Mouse (Mus musculus) neural tube, embryonic 14.5 days (tissue): ENCODE measurements around the gene Grip2. TPM values are rescaled to one million over a fixed set of nuclear protein-coding genes. Genes with fewer than 3 reads are reported as not detected.

ENCODE experiments used
- ATAC-seq: fragments of 200-750 bp; cut with Nextera tagmentation; 2 replicates; pipeline ENCODE4 v1.8.0; 2017; ENCODE audit warnings: low read depth, mild to moderate bottlenecking, moderate TSS enrichment, moderate library complexity
- H3K27ac ChIP-seq: fragments of 300-500 bp; sonication (generic); 2 replicates; pipeline ENCODE4 v1.5.1; 2014; ENCODE audit warnings: low read depth, mild to moderate bottlenecking, control low read depth, low read length, moderate library complexity, mixed read lengths
- H3K27me3 ChIP-seq: fragments of 300-500 bp; sonication (generic); 2 replicates; pipeline ENCODE4 v1.6.1; 2014; ENCODE audit warnings: low read length; ENCODE audit not compliant: control insufficient read depth, insufficient read depth
- H3K36me3 ChIP-seq: fragments of 300-500 bp; sonication (generic); 2 replicates; pipeline ENCODE4 v1.6.1; 2014; ENCODE audit warnings: low read length, mixed read lengths; ENCODE audit not compliant: control insufficient read depth, insufficient read depth
- H3K4me1 ChIP-seq: fragments of 300-500 bp; sonication (generic); 2 replicates; pipeline ENCODE4 v1.6.1; 2014; ENCODE audit warnings: low read length; ENCODE audit not compliant: control insufficient read depth, insufficient read depth
- H3K4me2 ChIP-seq: fragments of 300-500 bp; sonication (generic); 2 replicates; pipeline ENCODE4 v1.6.1; 2014; ENCODE audit warnings: mild to moderate bottlenecking, low read depth, low read length, control low read depth
- H3K4me3 ChIP-seq: fragments of 300-500 bp; sonication (generic); 2 replicates; pipeline ENCODE4 v1.5.1; 2014; ENCODE audit warnings: low read depth, low read length, control low read depth, mixed read lengths
- H3K9ac ChIP-seq: fragments of 300-500 bp; sonication (generic); replicated peaks from 2 replicates; pipeline ENCODE4 v1.6.1; 2014; ENCODE audit warnings: low read depth, mild to moderate bottlenecking, control low read depth, low read length, mixed read lengths
- H3K9me3 ChIP-seq: fragments of 300-500 bp; sonication (generic); 2 replicates; pipeline ENCODE4 v1.6.1; 2016; ENCODE audit warnings: low read length; ENCODE audit not compliant: control insufficient read depth
- WGBS: fragments of 180-500 bp; shearing (Covaris S2); extraction: QIAGEN DNeasy Blood & Tissue Kit; methylation state at CpG from one replicate; pipeline ENCODE4 v1.1.7; 2014; 5-methylcytosine and 5-hydroxymethylcytosine counted together
- polyA plus RNA-seq: library from polyadenylated mRNA; unstranded; fragments of >200 nt; fragmentation: Nextera tagmentation; extraction: Ambion mirVana; gene quantifications from 2 replicates; pipeline ENCODE4 v1.2.1, GENCODE M21; 2014

Grip2 gene
- 9.8 and 10.4 TPM in 2 replicates for polyA plus RNA-seq

- no peak within 1 kb of the TSS for H3K4me3 ChIP-seq
- no peaks in the 10 kb centered on the region for H3K9me3 ChIP-seq
- no peak within 1 kb of the TSS for H3K4me2 ChIP-seq
- no peak within 1 kb of the TSS for H3K27ac ChIP-seq
- WGBS, result 33% methylated on average over 8 of the region's 11 CpGs
- peaks cover 3% of the 10 kb centered on the region; the same call in 1 of the 2 replicates for H3K4me1 ChIP-seq
- no peak within 1 kb of the TSS for H3K9ac ChIP-seq
- no peaks in the 10 kb centered on the region for H3K27me3 ChIP-seq
- peak; percentile 51; the same call in 1 of the 2 replicates for ATAC-seq
- H3K36me3 ChIP-seq, result no peaks in the 10 kb centered on the region
Observed at GRCm38 (mm10) chr6:91827016-91827570, at the start of gene Grip2. Grip2 (minus strand) TSS chr6:91827250.

- no peak for ATAC-seq
- H3K4me3 ChIP-seq, result no peak overlapping the region
- 59% methylated on average over 2 of the region's 2 CpGs for WGBS
Observed at GRCm38 (mm10) chr6:91872781-91873180, 45.7 kb upstream of the Grip2 start.

DNA sequence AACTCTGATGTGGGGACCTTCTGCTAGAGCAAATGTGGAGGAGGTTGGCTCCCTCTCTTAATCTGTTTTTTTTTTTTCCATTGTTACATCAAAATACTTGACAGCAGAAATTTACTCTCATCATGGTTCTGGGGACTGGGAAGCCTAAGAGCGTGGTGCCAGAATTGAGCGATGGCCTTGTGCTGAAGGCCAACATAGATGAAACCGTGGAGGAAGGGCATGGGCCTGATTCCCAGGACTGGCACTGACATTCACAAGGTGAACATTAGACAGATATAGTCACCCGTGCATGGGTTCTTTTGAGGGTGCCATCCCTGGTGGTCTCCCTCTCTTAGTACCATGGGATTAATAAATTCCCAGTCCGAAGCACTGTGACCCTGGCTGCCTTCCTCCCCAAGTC lies 41.0 kb upstream of the Grip2 start:
- WGBS, result 92% methylated on average over 5 of the region's 5 CpGs
- no peak overlapping the region for H3K4me3 ChIP-seq
- no peaks in the 10 kb centered on the region for H3K27me3 ChIP-seq

More at GRCm38 (mm10) chr6:91872781-91873180, 45.7 kb upstream of the Grip2 start:
- H3K9me3 ChIP-seq, result no peaks in the 10 kb centered on the region
- no peak overlapping the region for H3K4me2 ChIP-seq
- H3K36me3 ChIP-seq, result no peaks in the 10 kb centered on the region
- no peaks in the 10 kb centered on the region for H3K4me1 ChIP-seq
- no peak overlapping the region for H3K27ac ChIP-seq
- no peak overlapping the region for H3K9ac ChIP-seq
- no peaks in the 10 kb centered on the region for H3K27me3 ChIP-seq

GRCm38 (mm10) chr6:91865601-91866000 lies 38.6 kb upstream of the Grip2 start:
- no peak overlapping the region for H3K4me2 ChIP-seq
- no peaks in the 10 kb centered on the region for H3K9me3 ChIP-seq
- no peak overlapping the region for H3K4me3 ChIP-seq
- no peaks in the 10 kb centered on the region for H3K27me3 ChIP-seq
- no peaks in the 10 kb centered on the region for H3K36me3 ChIP-seq
- no peak for ATAC-seq
- H3K4me1 ChIP-seq, result no peaks in the 10 kb centered on the region
- H3K27ac ChIP-seq, result no peak overlapping the region
- H3K9ac ChIP-seq, result no peak overlapping the region
- 88% methylated on average over 11 of the region's 11 CpGs for WGBS

More for the DNA sequence above, 41.0 kb upstream of the Grip2 start:
- H3K4me2 ChIP-seq, result no peak overlapping the region
- H3K27ac ChIP-seq, result no peak overlapping the region
- H3K4me1 ChIP-seq, result no peaks in the 10 kb centered on the region
- H3K36me3 ChIP-seq, result no peaks in the 10 kb centered on the region
- no peak for ATAC-seq
- no peak overlapping the region for H3K9ac ChIP-seq
- no peaks in the 10 kb centered on the region for H3K9me3 ChIP-seq

- no peak overlapping the region for H3K4me3 ChIP-seq
- ATAC-seq, result no peak
- 79% methylated on average over 5 of the region's 5 CpGs for WGBS
- no peaks in the 10 kb centered on the region for H3K9me3 ChIP-seq
- no peak overlapping the region for H3K9ac ChIP-seq
- no peaks in the 10 kb centered on the region for H3K4me1 ChIP-seq
- no peak overlapping the region for H3K4me2 ChIP-seq
- H3K36me3 ChIP-seq, result no peaks in the 10 kb centered on the region
- no peak overlapping the region for H3K27ac ChIP-seq
- H3K27me3 ChIP-seq, result no peaks in the 10 kb centered on the region
Observed at GRCm38 (mm10) chr6:91864595-91864994, 37.5 kb upstream of the Grip2 start.

DNA sequence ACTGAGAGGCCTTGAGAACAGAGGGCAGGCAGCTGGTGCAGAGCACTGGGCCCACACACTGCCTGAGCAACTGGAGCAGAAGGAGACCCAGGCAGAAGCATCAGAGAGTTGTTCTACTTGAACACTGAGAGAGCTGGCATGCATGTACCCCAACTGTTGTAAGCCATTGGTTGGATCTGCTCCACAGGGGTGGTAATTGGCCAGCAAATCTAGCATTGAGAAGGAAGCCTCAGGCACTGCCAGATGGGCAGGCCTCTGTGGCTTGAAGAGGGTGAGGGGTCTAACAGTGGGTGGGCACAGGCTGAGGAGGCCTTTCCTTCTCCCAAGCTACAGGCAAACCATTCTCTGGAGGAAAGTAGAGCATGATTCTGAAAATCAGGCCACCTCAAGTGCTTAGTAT lies 35.8 kb upstream of the Grip2 start:
- ATAC-seq, result no peak
- Histone ChIP-seq H3K27ac (no peak overlapping the region), H3K4me1 (no peaks in the 10 kb centered on the region), H3K27me3 (no peaks in the 10 kb centered on the region), H3K36me3 (no peaks in the 10 kb centered on the region), H3K4me2 (no peak overlapping the region), H3K9ac (no peak overlapping the region), H3K9me3 (no peaks in the 10 kb centered on the region), H3K4me3 (no peak overlapping the region)

DNA sequence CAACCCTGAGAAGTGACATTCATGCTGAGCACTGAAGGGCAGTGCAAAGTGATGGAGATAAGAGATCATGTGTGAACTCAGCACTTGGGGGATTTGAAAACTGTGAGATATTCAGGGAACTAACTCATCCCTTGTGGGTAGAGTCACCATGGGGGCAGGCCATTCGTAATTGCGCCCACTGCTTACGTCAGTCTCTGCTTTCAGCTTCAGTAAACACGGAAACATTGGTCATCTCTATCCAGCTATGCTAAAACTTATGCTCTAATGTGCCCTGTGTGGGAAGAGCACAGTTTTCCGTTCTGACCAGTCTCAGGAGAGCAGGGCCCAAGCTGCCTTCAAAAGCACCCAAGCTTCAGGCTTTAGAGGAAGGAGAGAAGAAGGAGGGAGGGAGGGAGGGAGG lies 31.3 kb upstream of the Grip2 start:
- H3K36me3 ChIP-seq, result no peaks in the 10 kb centered on the region
- H3K4me3 ChIP-seq, result no peak overlapping the region
- H3K9me3 ChIP-seq, result no peaks in the 10 kb centered on the region
- H3K4me2 ChIP-seq, result no peak overlapping the region
- H3K4me1 ChIP-seq, result no peaks in the 10 kb centered on the region
- H3K27me3 ChIP-seq, result no peaks in the 10 kb centered on the region
- no peak overlapping the region for H3K27ac ChIP-seq
- H3K9ac ChIP-seq, result no peak overlapping the region
- ATAC-seq, result no peak
- WGBS, result 80% methylated on average over 5 of the region's 5 CpGs

- Histone ChIP-seq H3K27ac (no peak overlapping the region), H3K9me3 (no peaks in the 10 kb centered on the region), H3K27me3 (no peaks in the 10 kb centered on the region), H3K4me3 (no peak overlapping the region), H3K4me2 (no peak overlapping the region), H3K36me3 (no peaks in the 10 kb centered on the region), H3K9ac (no peak overlapping the region), H3K4me1 (no peaks in the 10 kb centered on the region)
- ATAC-seq, result peak; percentile 66; the same call in 1 of the 2 replicates
- 5% methylated on average over 2 of the region's 2 CpGs for WGBS
Observed at GRCm38 (mm10) chr6:91852550-91852949, 25.5 kb upstream of the Grip2 start.

DNA sequence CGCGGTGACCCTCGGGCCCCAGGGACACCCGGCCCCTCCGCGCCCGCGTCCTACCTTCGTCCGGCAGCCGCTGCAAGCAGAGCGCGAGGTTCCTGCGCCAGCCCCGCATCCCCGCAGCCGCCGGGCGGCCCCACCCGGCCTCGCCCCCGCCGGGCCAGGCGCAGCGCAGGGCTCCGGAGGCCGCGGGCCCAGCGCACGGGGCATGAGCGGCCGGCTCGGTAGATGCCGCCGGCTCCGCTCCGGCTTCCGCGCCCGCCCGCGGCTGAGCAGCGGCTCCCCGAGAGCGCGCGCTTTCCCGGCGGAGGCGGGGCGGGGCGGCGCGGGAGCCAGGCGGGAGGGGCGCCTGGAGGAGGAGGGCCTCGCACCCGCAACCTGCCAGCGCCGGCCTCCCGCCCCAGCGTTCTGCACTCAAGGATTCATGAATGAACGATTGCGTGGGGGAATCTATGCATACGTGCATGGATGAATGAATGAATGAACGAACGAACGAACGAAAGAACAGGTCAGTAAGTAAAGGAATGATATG lies 16.6 kb upstream of the Grip2 start:
- Histone ChIP-seq H3K36me3 (no peaks in the 10 kb centered on the region), H3K9me3 (no peaks in the 10 kb centered on the region), H3K4me2 (peak overlapping the region; percentile 81), H3K9ac (peak overlapping the region; percentile 73), H3K4me3 (peak overlapping the region; percentile 59), H3K4me1 (peaks cover 30% of the 10 kb centered on the region), H3K27me3 (no peaks in the 10 kb centered on the region), H3K27ac (peak overlapping the region; percentile 55; the same call in 1 of the 2 replicates)
- ATAC-seq, result 0 out of 2 replicates have a peak, but pooled peaks have one; percentile 9
- 3% methylated on average over 66 of the region's 69 CpGs for WGBS
